ENCODE assay signal across 12 mouse cellular contexts in the genomic region with DNA sequence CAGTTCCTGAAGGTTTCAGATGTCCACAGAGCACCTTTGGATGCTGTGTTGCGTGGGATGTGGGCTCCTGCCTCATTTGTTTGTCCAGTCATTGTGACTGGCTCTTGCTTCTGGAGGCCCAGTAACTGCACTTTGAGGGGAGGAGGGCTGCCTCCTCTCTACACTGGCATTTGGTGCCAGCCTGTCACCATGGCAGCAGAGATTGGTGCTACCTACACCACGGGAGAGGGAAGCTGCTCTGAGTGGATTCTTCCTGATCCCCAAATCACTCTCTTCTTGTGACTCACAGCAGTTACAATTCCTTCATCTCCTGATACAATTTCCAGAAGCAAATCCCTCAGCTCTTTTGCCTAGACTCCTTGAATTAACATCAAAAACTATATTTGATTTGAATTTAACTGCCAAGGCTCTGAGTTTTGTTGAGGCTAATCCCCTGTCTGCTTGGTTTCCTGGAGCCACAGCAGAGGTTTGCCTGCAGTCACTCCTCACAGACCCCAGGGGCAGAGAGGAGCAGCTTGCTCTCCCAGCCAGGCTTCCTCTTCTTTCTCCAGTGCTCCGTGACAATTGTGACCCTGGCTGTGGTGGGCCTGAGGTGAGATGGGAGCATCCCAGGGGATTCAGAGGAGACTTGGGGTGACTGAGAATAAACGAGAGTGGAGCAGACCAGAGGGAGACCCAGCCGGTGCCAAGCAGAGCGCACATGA.
DNase-seq lines count a peak whose midpoint lies in the region; ATAC-seq and TF ChIP-seq lines count a peak whose summit lies in the region.
"Had no signal": no experiment of that assay in that cellular context is flagged by ENCODE, and none has a peak within 500 bp of the region (broad histone marks: within the 10 kb centered on the region; RNA-seq: fewer than 3 reads in every experiment).

No protein-coding gene starts in this region.

- no peak overlapping the region for H3K27ac ChIP-seq in midbrain, embryonic 13.5 days
- no peak overlapping the region for H3K27ac ChIP-seq in midbrain, embryonic 11.5 days (ENCODE audit: low read depth, low read length)
- H3K27ac ChIP-seq: forebrain, embryonic 13.5 days; stomach, postnatal 0 days had no signal

- no peaks in the 10 kb centered on the region for H3K36me3 ChIP-seq in midbrain, embryonic 13.5 days
- no peaks in the 10 kb centered on the region for H3K36me3 ChIP-seq in midbrain, embryonic 11.5 days (ENCODE audit: control insufficient read depth, insufficient read depth, low read length)
- H3K36me3 ChIP-seq in E14TG2a.4 (ENCODE audit: insufficient read depth, low read length) = no peaks in the 10 kb centered on the region

- H3K4me2 ChIP-seq in midbrain, embryonic 13.5 days (replicated peaks) = no peak overlapping the region
- no peak overlapping the region for H3K4me2 ChIP-seq in midbrain, embryonic 11.5 days
- H3K4me2 ChIP-seq: forebrain, embryonic 13.5 days had no signal

- no peak overlapping the region for H3K4me3 ChIP-seq in midbrain, embryonic 13.5 days (replicated peaks)
- no peak overlapping the region for H3K4me3 ChIP-seq in midbrain, embryonic 11.5 days (ENCODE audit: low read depth, low read length)
- no peak overlapping the region for H3K4me3 ChIP-seq in E14TG2a.4 (replicated peaks; ENCODE audit: low read length)
- H3K4me3 ChIP-seq: forebrain, embryonic 13.5 days had no signal

- H3K9me3 ChIP-seq in midbrain, embryonic 13.5 days = no peaks in the 10 kb centered on the region
- no peaks in the 10 kb centered on the region for H3K9me3 ChIP-seq in midbrain, embryonic 11.5 days (ENCODE audit: control insufficient read depth, low read length)
- peaks cover 13% of the 10 kb centered on the region for H3K9me3 ChIP-seq in E14TG2a.4 (ENCODE audit: low read length)
- H3K9me3 ChIP-seq: forebrain, embryonic 13.5 days had no signal

- no peak for DNase-seq in frontal cortex, postnatal 25 days (ENCODE audit: low spot score in 2 of 2)
- no peak for DNase-seq in midbrain, embryonic 11.5 days (ENCODE audit: low spot score, missing footprints)
- peak; percentile 44 to 82 for DNase-seq in left cerebral cortex, postnatal 25 days (ENCODE audit: low spot score in 2 of 2)
- DNase-seq in adrenal gland, adult 8-10 months = no peak
- no peak for DNase-seq in gastrocnemius, postnatal 36 days
- DNase-seq: gastrocnemius, postnatal 25 days; kidney, postnatal 10 days had no signal

- peaks cover 8% of the 10 kb centered on the region; the same call in 1 of the 2 replicates for H3K4me1 ChIP-seq in midbrain, embryonic 13.5 days (replicated peaks)
- no peaks in the 10 kb centered on the region for H3K4me1 ChIP-seq in midbrain, embryonic 11.5 days (ENCODE audit: control insufficient read depth, insufficient read depth, low read length)
- peaks cover 48% of the 10 kb centered on the region for H3K4me1 ChIP-seq in E14TG2a.4 (replicated peaks; ENCODE audit: low read depth, low read length)
- H3K4me1 ChIP-seq: forebrain, embryonic 13.5 days had no signal

- H3K9ac ChIP-seq in midbrain, embryonic 13.5 days (replicated peaks) = no peak overlapping the region
- no peak overlapping the region for H3K9ac ChIP-seq in midbrain, embryonic 11.5 days (ENCODE audit: low read length)
- H3K9ac ChIP-seq: forebrain, embryonic 13.5 days had no signal

- intact Hi-C loops in left cerebral cortex, postnatal 25 days (cut with DNase I) = loop anchor here (5.0 to 10.0 kb wide), 4 partner anchors 75 to 587 kb away; no protein-coding TSS in a partner anchor
- intact Hi-C loops in gastrocnemius, postnatal 36 days (cut with DNase I) = no loop called here

- WGBS in midbrain, embryonic 13.5 days = 47% methylated on average over 6 of the region's 6 CpGs
- WGBS in midbrain, embryonic 11.5 days = 59% methylated on average over 6 of the region's 6 CpGs

- peak; percentile 89 for ATAC-seq in frontal cortex, adult (ENCODE audit: low TSS enrichment)
- ATAC-seq in midbrain, embryonic 13.5 days = peak; percentile 43; the same call in 1 of the 2 replicates
- ATAC-seq in midbrain, embryonic 11.5 days (ENCODE audit: low FRiP score) = no peak
- ATAC-seq: forebrain, embryonic 13.5 days had no signal

- no peaks in the 10 kb centered on the region for H3K27me3 ChIP-seq in midbrain, embryonic 13.5 days
- H3K27me3 ChIP-seq in midbrain, embryonic 11.5 days (ENCODE audit: control insufficient read depth, insufficient read depth, low read length) = no peaks in the 10 kb centered on the region
- peaks cover 9% of the 10 kb centered on the region for H3K27me3 ChIP-seq in E14TG2a.4 (ENCODE audit: insufficient read depth, low read length)

- peak; percentile 28 for TF ChIP-seq CTCF in E14TG2a.4 (conservative IDR thresholded peaks at IDR 0.05; ENCODE audit: low read length)

Comparison
In these comparisons a context has a peak if more than half of its experiments do, and no peak if none do; other contexts are left out.
1. DNase-seq: peak in left cerebral cortex, postnatal 25 days (2 of 2); none in frontal cortex, postnatal 25 days (0 of 2), midbrain, embryonic 11.5 days (single experiment), adrenal gland, adult 8-10 months (single experiment) and gastrocnemius, postnatal 36 days (0 of 2).